Mouse (Mus musculus) cerebellum, postnatal 4 days (tissue): ENCODE measurements at regions not wholly inside any gene's neighbourhood (a gene's known extent, or its start where the extent isn't known, plus 50 kb on each side); places are given as distances from the start of the nearest gene placed in this dataset.
A peak's percentile ranks its signal among the peaks of the same experiment; 100 is the strongest.
"Not testable (repeated sequence)": the region's sequence is repeated elsewhere in the genome, so short reads cannot be mapped to it uniquely, and the experiment has no call there.

Experiments
- DNase-seq, 2 experiments: peaks; one replicate each; pipeline ENCODE4 v3.0.0; 2022; ENCODE audit warnings: low spot score in 2 of 2, mixed read lengths in 1 of 2

DNA sequence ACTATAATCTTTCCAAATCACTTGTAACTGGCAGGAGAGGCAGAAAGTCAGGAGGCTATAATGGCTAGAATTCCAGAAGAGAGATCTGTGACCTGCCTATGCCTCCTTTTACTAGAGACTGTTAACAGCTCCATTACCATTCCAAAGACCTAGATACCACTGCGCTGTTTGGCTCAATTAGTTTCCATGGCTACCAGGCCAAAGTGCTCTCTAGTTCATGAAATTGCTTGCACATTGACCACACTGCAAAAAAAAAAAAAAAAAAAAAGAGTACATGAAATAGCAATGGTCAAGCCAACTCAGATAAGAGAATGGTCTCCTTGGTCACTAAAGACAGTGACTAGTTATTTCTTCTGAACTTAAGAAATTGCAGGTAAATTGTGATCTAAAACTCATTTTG, 366.5 kb upstream of the Grid2 start:
- no peak for DNase-seq

GRCm38 (mm10) chr6:62912758-62913157, 342.9 kb upstream of the Grid2 start:
- DNase-seq: no peak

GRCm38 (mm10) chr6:62917059-62917458, 338.6 kb upstream of the Grid2 start:
- not testable (repeated sequence) for DNase-seq

DNA sequence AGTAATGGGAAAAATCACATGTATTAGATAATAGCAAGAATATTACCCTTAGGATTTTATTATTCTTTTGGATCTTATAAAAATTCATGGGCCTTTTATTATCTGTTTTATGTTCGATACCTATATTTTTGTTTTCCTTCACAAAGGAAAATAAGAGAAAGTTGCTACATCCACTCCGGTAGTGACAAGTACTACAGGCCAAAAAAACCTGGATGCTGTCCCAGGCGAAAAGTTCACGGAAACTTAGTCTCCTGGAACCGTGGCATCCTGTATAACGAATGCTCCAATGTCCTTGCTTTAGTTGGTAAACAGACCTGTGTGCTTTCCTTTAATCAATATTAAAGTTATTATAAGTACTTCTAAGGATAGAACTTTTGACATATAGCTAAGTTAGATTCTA, 337.7 kb upstream of the Grid2 start:
- no peak for DNase-seq

DNA sequence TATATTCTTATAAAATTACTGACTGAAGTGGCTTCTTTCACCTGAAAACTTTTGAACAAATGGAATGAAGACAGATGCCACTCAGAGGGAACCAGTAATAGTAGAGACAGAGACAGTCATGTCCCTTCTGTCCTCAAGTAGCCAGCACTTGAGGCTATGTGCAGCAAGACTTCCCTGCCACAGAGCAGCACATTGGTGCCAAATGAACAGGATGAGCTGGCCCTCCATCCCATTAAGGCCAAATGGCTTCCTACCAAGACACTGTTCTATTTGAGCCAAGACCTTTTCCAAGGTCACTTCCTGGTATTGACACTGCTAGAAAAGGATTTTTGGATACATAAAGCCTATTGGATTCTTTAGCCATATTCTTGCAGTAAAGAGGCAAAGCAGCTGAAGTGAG, 336.6 kb upstream of the Grid2 start:
- DNase-seq: peak in 1 of 2 experiments; percentile 6
